Mouse (Mus musculus) liver, adult (tissue): ENCODE measurements around the gene Gm28038.

ENCODE experiments used
- GATA4 ChIP-seq: IDR thresholded peaks from 2 replicates; pipeline ENCODE4 v1.6.1; 2014; ENCODE audit warnings: mild to moderate bottlenecking, low read length; ENCODE audit not compliant: insufficient replicate concordance

The Gm28038 gene

DNA sequence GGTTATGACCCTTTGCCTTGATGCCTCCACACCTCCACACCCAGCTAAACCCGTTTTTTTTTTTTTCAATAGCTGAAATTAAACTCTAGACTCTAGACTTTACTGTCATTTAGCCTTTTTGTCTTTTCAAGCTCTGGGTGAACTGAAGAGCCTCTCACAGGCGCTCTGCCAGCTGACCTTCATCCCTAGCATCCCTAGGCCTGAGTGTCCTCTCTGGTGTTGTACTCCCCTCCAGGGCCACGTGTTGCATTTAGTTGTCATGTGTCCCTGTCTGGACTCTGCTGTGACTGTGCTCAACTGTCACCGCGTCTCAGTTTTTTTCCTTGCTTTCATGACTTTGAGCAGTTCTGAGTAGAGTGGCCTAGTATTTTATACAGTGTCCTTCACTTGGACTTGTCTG, 19.1 kb downstream of the Gm28038 start:
- TF ChIP-seq GATA4, result no peak

DNA sequence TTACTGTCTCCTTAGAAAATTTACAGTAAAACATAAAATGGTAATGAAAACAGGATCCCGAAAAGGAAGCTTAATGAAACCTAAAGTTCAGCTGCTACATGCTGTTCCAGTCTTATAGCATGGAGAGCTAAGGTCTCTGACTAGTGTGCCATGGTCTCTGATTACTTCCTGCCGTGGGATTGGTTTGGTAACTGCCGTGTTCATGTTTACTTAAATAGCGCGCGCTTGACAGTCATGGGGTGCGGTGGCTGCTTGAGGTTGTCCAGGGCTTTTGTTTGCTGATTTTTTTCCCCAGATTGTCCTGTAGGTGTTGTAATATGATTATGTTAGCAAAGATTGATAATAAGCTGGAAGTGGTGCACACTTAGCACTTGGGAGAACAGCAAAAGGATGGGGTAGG, 25.2 kb downstream of the Gm28038 start:
- no peak for TF ChIP-seq GATA4

DNA sequence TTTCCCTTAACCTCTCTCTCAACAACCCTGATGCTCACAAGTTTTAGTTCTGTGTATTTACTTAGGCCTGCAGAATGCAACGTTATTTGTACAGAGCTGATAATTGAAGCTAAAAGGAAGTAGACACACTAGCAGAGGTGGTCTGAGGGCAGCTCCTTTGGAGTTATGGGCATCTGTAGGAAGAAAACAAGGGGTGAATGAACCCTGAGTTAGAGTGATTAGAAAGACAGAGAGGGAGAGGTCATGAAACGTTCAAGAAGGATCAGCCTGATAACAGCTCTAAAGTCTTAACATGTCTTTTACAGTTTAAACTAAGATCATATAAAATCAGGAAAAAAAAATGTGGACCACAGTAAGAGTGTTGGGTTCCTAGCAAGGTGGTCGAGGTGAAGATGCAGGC, 28.5 kb downstream of the Gm28038 start:
- no peak for TF ChIP-seq GATA4

DNA sequence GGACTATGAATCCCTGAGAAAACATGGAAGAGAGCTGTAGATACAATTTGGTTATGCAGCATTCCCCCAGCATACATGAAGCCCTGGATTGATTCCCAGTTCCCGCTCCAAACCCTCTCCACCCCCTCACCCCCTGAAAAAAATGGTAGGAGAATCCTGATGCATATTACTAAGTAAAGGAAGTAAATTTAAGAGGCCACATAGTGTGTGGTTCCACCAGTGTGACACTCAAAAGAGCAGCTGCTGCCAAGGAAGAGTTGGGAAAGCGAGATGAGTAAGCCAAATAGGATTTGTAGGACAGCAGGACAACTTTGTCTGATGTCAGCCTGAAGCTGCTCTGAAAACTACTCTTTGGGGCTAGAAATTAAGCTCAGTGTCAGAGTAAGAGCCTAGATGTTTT, 30.6 kb downstream of the Gm28038 start:
- no peak for TF ChIP-seq GATA4

DNA sequence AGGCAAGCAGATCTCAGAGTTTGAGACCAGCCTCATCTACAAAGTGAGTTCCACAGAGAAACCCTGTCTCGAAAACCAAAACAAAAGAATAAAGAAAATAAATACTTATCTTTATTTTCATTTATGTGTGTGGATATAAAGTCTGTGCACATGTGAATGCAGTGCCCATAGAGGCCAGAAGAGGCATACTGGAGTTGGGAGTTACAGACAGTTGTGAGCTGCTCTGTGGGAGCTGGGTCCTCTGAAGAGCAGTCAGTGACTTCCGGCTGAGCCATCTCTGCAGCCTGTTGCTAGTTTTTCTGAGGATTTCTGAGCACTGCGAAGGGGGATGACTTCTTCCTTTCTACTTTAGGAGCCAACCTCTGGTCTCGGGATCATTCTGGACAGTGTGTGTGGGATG, 35.3 kb downstream of the Gm28038 start:
- TF ChIP-seq GATA4, result no peak

DNA sequence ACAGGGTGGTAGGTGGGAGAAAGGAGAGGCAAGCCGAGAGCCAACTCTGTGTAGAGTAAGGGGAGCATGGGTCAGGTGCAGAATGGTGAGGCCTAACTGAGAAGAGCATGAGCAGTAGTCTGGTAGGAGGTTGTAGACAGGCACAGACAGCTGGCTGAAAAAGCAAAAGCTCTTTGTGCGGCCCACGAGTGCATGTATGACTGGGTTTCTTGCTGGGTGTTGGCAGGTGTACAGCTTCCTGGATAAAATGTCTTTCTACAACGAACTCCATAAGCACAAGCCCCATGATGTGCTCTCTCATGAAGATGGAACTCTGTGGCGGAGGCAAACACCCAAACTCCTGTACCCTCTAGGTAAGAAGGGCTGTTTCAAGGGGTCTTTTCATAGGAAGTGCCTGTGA, 36.1 kb downstream of the Gm28038 start:
- no peak for TF ChIP-seq GATA4

DNA sequence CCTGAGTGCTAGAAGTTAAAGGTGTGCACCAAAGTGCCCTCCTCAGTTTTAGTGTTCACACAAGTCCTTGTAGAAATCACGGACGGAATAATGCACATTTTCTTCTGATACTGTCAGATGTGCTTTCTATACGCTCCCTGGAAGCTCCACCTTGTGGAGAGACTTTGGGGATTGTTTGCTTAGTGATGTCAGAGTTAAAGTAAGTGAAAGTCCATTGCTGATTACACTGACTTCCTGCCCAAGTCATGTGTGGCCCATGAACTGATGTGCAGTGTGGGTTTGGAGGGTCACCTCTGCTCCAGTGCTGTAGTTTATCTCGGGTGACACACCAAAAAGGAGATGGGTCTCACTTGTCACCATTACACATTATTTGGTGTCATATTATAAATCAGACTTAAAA, 38.4 kb downstream of the Gm28038 start:
- no peak for TF ChIP-seq GATA4

DNA sequence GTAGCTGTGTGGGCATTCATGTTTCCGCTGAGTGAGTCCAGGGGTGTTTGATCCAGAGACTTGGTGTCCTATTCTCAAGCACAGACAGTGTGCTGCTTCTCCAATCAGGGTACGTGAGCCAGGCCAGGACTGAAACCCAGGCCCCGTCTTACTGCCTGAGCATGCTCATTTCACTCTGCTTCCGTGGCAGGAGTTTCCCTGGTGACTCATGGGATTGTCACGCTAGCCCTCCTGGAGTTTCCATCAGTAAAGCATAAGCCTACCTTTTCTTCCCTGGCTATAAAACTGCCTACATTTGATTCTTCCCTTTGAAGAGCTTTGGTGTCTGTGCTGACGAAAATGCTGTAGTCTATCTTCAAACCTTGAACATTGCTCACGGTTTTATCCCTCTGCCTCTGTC, 42.3 kb downstream of the Gm28038 start:
- TF ChIP-seq GATA4, result no peak

DNA sequence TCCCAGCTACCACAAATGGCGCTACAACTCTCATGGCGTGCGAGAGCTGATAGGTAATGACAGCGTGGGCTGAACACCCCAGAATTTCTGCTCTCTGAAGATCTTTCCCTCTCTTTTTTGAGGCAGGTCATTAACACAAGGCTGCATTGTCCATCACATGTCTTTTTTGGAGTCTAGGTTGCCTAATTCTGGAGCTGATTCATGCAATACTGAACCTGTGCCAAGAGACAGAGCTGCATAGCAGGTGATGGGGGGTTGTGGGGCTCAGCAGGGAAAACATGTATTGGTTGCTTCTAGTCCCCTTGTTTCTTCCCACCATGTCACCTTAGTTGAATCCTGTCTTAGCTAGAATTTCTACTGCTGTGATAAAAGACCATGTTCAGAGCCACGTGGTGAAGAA, 44.5 kb downstream of the Gm28038 start:
- no peak for TF ChIP-seq GATA4

DNA sequence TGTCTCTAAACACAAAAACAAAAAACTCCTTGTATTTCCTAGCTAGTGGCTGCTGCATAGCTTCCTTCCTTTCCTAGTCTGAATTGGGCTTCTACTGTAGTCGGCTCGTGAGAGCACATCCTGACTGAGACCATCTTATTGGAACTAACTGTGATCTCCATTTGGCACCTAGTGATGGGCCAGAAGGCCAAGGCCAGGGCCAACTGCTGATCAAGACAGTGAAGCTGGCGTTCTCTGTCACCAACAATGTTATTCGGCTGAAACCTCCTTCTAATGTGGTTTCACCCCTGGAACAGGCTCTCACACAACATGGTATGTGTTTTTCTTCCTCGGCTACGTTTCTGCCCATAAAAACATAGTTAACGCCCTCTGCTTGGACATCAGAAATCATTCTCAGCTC, 46.4 kb downstream of the Gm28038 start:
- no peak for TF ChIP-seq GATA4

DNA sequence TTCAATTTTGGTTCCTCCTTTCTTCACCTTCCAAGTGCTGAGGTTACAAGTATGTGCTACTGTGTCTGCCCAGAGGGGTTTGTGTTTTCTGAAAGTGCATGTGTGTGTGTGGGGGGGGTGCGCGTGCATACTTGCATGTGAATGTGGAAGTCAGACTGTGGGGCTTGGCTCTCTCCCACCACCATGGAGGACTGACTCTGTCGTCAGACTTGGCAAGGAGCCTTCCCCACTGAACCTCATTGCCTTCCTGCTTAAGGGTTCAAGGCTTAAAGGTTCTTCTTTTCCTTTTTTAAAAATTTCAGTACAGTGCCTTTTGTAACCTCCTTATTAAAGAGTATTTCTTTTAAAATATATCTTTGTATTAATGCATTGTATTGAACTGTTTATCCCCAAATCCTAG, 47.9 kb downstream of the Gm28038 start:
- TF ChIP-seq GATA4, result no peak

DNA sequence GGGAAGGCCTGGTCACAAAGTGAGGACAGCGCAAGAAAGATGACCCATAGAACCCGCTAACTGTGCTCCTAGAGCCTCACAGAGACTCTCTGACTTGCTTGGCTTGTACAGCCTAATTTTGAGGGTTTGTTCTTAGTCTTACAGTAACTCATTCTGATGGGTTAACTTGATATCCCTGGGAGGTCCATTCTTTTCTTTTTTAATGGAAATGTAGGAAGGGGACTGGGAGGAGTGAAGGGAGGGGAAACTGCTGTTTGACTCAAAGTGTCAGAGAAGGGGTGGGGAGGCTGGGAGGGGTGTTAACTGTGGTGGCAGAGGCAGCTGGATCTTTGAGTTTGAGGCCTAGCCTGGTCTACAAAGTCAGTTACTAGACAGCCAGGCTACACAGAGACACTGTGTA, 54.5 kb downstream of the Gm28038 start:
- no peak for TF ChIP-seq GATA4

DNA sequence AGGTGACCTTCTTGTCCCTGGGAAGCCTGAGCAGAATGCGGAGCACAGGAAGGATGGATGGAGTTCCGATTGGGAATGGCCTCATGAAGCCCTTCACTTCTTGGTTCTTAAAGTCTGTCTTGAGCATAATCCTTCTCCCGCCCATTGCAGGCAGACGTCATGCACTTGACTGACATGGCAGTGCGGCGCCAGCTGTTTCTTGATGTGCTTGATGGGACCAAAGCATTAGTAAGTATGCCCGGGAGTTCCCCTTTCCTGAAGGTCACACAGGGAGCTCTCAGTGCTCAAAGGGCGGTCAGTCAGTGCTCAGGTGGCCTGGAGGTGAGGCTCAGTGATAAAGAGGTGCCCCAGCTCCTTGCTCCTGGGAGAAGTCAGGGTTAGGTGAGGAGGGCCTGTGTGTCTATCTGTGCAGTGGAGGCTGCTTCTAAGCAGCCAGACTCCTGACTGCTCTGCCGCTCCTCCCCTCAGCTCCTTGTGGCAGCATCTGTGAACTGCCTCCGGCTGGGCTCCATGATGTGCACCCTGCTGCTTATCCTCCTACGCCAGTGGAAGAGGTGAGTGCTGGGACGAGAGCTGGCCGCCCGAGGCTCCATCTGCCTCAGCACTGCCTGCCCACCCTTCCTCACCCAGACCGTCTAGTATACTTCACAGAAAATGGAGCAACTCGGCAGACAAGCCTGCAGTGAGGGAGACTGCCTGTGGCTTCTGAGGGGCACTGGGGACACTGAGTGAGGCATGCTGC, 55.5 kb downstream of the Gm28038 start:
- TF ChIP-seq GATA4, result no peak

DNA sequence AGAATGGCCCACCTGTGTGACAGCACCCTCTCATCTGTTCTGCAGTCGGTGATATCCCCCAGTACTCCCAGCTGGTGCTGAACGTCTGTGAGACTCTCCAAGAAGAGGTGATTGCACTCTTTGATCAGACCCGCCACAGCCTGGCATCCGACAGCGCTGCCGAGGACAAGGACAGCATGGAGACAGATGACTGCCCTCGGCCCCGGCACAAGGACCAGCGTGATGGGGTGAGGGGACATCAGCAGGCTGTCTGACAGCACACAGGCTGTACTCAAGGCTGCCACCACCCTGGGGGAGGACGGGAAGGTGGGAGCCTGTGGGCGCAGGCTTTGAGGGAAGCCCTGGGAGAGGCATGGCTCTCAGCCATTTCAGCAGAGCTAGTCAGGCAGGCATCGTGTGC, 56.3 kb downstream of the Gm28038 start:
- TF ChIP-seq GATA4, result no peak

DNA sequence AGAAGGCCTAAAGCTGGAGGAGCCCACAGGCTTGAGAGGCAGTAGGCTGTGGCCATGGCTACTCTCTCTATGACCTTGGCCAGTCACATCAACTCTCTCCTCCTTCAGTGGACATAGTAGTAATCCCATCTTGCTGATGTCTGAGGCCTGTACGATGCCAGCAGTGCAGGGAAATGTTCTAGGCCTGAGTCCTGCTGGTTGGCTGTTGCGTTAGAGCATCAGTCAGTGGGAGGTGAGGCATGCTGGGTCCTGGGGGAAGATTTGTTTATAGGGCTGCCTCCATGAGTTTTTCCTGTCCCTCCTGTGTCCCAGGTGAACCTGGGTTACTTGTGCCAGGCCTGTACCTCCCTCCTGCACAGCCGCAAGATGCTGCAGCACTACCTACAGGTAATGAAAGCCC, 61.2 kb downstream of the Gm28038 start:
- no peak for TF ChIP-seq GATA4

DNA sequence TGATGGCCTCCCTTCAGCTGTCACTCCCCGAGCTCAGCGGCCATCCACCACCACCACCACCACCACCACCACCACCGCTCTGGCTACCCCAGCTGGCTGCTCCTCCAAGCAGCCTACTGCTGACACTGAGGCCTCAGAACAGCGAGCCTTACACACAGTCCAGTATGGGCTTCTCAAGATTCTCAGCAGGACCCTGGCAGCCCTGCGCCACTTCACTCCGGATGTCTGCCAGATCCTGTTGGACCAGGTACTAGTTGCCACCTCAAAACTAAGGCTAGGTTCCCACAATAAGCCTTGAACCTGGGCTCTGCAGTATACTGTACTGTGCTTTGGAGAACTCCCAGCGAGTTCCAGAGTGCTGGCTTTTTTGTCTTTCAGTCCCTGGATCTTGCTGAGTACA, 61.7 kb downstream of the Gm28038 start:
- TF ChIP-seq GATA4, result no peak

DNA sequence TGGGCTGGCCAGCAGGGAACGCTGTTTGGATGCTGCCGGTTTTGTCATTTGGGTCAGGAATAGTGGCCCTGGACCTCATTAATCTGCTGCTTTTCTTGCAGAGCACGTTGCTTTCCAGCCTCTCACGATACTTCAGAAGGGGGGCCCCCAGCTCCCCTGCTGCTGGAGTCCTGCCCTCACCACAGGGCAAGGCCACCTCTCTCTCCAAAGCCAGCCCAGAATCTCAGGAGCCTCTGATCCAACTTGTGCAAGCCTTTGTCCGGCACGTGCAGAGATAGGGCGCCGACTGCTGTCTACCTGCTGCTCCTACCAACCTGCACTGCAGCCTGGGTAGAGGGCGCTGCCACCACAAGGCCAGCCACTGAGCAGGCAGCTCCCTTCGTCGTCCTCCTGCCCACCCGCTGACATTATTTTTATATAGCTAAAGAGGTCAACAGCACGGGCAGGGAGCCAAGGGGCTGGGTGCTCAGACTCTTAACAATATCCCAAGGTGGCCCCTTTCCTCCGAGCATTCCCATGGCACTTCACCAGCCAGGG, 62.8 kb downstream of the Gm28038 start:
- TF ChIP-seq GATA4, result no peak
